Mouse (Mus musculus) brain, embryonic 14.5 days (tissue): ENCODE results near the gene A3galt2.

ENCODE experiments used
- CTCF ChIP-seq: fragments of 200-500 bp; IDR thresholded peaks from 2 replicates; pipeline ENCODE4 v1.5.1; 2012; ENCODE audit warnings: inconsistent platforms, mild to moderate bottlenecking, moderate library complexity, borderline replicate concordance; ENCODE audit not compliant: insufficient read depth, insufficient read length; ENCODE audit errors: extremely low read depth
- POLR2A ChIP-seq: fragments of 200-500 bp; IDR thresholded peaks from 2 replicates; pipeline ENCODE4 v1.6.1; 2012; ENCODE audit warnings: mild to moderate bottlenecking, inconsistent platforms, borderline replicate concordance; ENCODE audit not compliant: poor library complexity, insufficient read depth, insufficient read length, severe bottlenecking; ENCODE audit errors: extremely low read depth

- no peak for TF ChIP-seq POLR2A
- no peak for TF ChIP-seq CTCF
Observed at GRCm38 (mm10) chr4:128721761-128722160, 33.4 kb upstream of the A3galt2 start.
